In genomic region chr8:46943337-46943736, GRCm38 (mm10) we compare ENCODE assay signal across 25 mouse cellular contexts. TPM values are rescaled to one million over a fixed set of nuclear protein-coding genes. Genes with fewer than 3 reads are reported as not detected.
DNase-seq lines count a peak whose midpoint lies in the region; ATAC-seq lines count a peak whose summit lies in the region.
"Had no signal": no experiment of that assay in that cellular context is flagged by ENCODE, and none has a peak within 500 bp of the region (broad histone marks: within the 10 kb centered on the region; RNA-seq: fewer than 3 reads in every experiment).

No protein-coding gene starts in this region.

- ATAC-seq in activated CD4-positive, CD25-positive, alpha-beta regulatory T cell, adult 4 months, result peak; percentile 34
- no peak for ATAC-seq in heart, embryonic 11.5 days (replicated peaks; ENCODE audit: insufficient number of reproducible peaks, low FRiP score, low TSS enrichment)
- ATAC-seq: forebrain, embryonic 14.5 days; hindbrain, embryonic 16.5 days; intestine, embryonic 15.5 days had no signal

- 78% methylated on average over 4 of the region's 4 CpGs for WGBS in heart, embryonic 11.5 days (ENCODE audit: insufficient replicate concordance)

- no peak overlapping the region for H3K4me2 ChIP-seq in heart, embryonic 11.5 days
- H3K4me2 ChIP-seq: embryonic facial prominence, embryonic 15.5 days; heart, embryonic 12.5 days; intestine, embryonic 15.5 days had no signal

- 0 out of 2 replicates have a peak, but pooled peaks cover 3% of the 10 kb centered on the region for H3K9me3 ChIP-seq in heart, embryonic 11.5 days (replicated peaks; ENCODE audit: control insufficient read depth, low read length)
- H3K9me3 ChIP-seq: embryonic facial prominence, embryonic 15.5 days; G1E; intestine, embryonic 15.5 days had no signal

- no peak overlapping the region for H3K9ac ChIP-seq in heart, embryonic 11.5 days (ENCODE audit: low read depth, low read length)
- H3K9ac ChIP-seq: embryonic facial prominence, embryonic 15.5 days; heart, embryonic 12.5 days; intestine, embryonic 15.5 days had no signal

- peak; percentile 87 for DNase-seq in A20 (ENCODE audit: low read depth, low spot score)
- DNase-seq in CD4-positive helper T cell, adult 2 months (ENCODE audit: low read depth, low spot score), result peak; percentile 81
- peak; percentile 55 to 65 for DNase-seq in natural killer cell, adult 2 months (ENCODE audit: low spot score in 2 of 2)
- DNase-seq in heart, adult 18-20 months, result no peak
- no peak for DNase-seq in gastrocnemius, postnatal 4 days (ENCODE audit: low spot score in 2 of 2)
- DNase-seq: adrenal gland, postnatal 10 days; cerebellum, adult 11 months; cerebellum, adult 8-10 months; cerebellum, postnatal 14 days; embryo, embryonic 11 days; gastrocnemius, adult 2 months; gastrocnemius, postnatal 25 days; heart, adult 11 months had no signal

- no peaks in the 10 kb centered on the region for H3K36me3 ChIP-seq in heart, embryonic 11.5 days (ENCODE audit: control insufficient read depth, insufficient read depth, low read length)
- H3K36me3 ChIP-seq: embryonic facial prominence, embryonic 15.5 days; forebrain, embryonic 10.5 days; G1E; heart, embryonic 12.5 days; hindbrain, embryonic 10.5 days; intestine, embryonic 15.5 days had no signal

- H3K4me3 ChIP-seq in heart, embryonic 11.5 days (ENCODE audit: low read depth, low read length), result no peak overlapping the region
- H3K4me3 ChIP-seq: embryonic facial prominence, embryonic 15.5 days; erythroblast, embryonic 14.5 days; forebrain, embryonic 10.5 days; gastrocnemius, adult 2 months; heart, embryonic 12.5 days; hindbrain, embryonic 10.5 days; intestine, embryonic 15.5 days had no signal

- H3K27ac ChIP-seq in heart, embryonic 11.5 days (ENCODE audit: low read depth, low read length), result no peak overlapping the region
- H3K27ac ChIP-seq: embryonic facial prominence, embryonic 15.5 days; forebrain, embryonic 10.5 days; gastrocnemius, adult 2 months; intestine, embryonic 15.5 days had no signal

- no peaks in the 10 kb centered on the region for H3K4me1 ChIP-seq in heart, embryonic 11.5 days (ENCODE audit: control insufficient read depth, insufficient read depth, low read length)
- H3K4me1 ChIP-seq: intestine, embryonic 15.5 days had no signal

- H3K27me3 ChIP-seq in heart, embryonic 11.5 days (ENCODE audit: control insufficient read depth, insufficient read depth, low read length), result no peaks in the 10 kb centered on the region
- H3K27me3 ChIP-seq: embryonic facial prominence, embryonic 15.5 days; intestine, embryonic 15.5 days had no signal

RNA-seq across cellular contexts. Expression of gene Enpp6, which starts 43.4 kb away (rescaled TPM):
- polyA plus RNA-seq in activated CD4-positive, CD25-positive, alpha-beta regulatory T cell, adult 4 months (2017; shearing (Covaris generic)), result under 1 TPM; 0.46 to 0.68 TPM
- 1 to 10 TPM; 2.8 to 3.9 TPM for total RNA-seq in heart, adult 18-20 months (2021)
- total RNA-seq in gastrocnemius, postnatal 4 days (2021), result under 1 TPM; 0.25 to 0.36 TPM
- 2.1 and 2.5 TPM in 2 replicates for polyA plus RNA-seq in heart, embryonic 11.5 days (2014; fragmentation: Nextera tagmentation; extraction: Ambion mirVana)
- total RNA-seq: common myeloid progenitor, adult 5-6 weeks had no signal
- polyA plus RNA-seq: erythroblast, embryonic 14.5 days; forebrain, embryonic 10.5 days; forebrain, embryonic 14.5 days; G1E had no signal

Comparison
In these comparisons a context has a peak if more than half of its experiments do, and no peak if none do; other contexts are left out.
1. DNase-seq: peak in A20 (single experiment), CD4-positive helper T cell, adult 2 months (single experiment) and natural killer cell, adult 2 months (2 of 2); none in heart, adult 18-20 months (0 of 2) and gastrocnemius, postnatal 4 days (0 of 2).